Mouse (Mus musculus) kidney, adult 2 months (tissue): ENCODE data around the gene Cenpn.

Source experiments
- CTCF ChIP-seq: fragments of 200-500 bp; conservative IDR thresholded peaks from 2 replicates; pipeline ENCODE4 v1.5.1; 2011; ENCODE audit warnings: low read depth, mild to moderate bottlenecking, control low read depth, low read length, moderate library complexity, mixed read lengths; ENCODE audit not compliant: insufficient read depth, insufficient read length
- POLR2A ChIP-seq: fragments of 200-500 bp; IDR thresholded peaks from one replicate; pipeline ENCODE4 v1.6.1; 2011; ENCODE audit warnings: low read depth, low read length, control low read depth

DNA sequence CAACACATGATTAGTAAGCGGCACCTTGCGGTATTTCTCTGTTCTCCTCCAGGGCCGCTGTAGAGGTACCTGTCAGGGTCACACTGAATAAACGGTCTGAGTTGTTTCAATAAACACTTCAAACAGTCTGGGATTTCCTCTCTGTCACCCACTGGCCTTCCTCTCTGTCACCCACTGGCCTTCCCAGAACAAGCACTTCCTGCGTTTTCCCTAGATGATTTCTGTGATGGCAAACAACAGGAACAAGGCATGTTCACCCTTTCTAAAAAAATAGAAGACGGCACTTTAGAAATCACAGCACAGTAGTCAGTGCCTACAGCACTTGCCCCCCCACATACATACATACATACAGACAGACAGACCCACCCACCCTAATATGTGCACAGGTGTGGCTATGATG is 26.0 kb upstream of the Cenpn start:
- TF ChIP-seq CTCF, result no peak
- no peak for TF ChIP-seq POLR2A
